Mouse (Mus musculus): Measurements from ENCODE around the gene Gsg1l.

GRCm38 (mm10) chr7:125865234-125865633, 217.0 kb downstream of the Gsg1l start:
- TF ChIP-seq CTCF (IDR thresholded peaks at IDR 0.05; ENCODE audit: insufficient read depth, low read length) (no peak), POLR2A (IDR thresholded peaks at IDR 0.05; ENCODE audit: borderline replicate concordance, extremely low read depth, low read depth, low read length) (no peak)
